Mouse (Mus musculus) heart, postnatal 14 days (tissue): Measurements from ENCODE around the gene Gm49450. TPM values are rescaled to one million over a fixed set of nuclear protein-coding genes. Genes with fewer than 3 reads are reported as not detected.
A peak's percentile ranks its signal among the peaks of the same experiment; 100 is the strongest.
"Not testable (repeated sequence)": the region's sequence is repeated elsewhere in the genome, so short reads cannot be mapped to it uniquely, and the experiment has no call there.

ENCODE experiments used
- DNase-seq, 2 experiments: peaks; one replicate each; pipeline ENCODE4 v3.0.0; 2021 to 2022
- intact Hi-C: fragments of 180-260 bp; cut with DNase I; formaldehyde crosslinking; loops from one replicate; pipeline ENCODE4 v1.15.1; 2025
- total RNA-seq, 2 experiments: library from RNA; stranded (reverse); gene quantifications; 2 replicates each; pipeline ENCODE4 v1.2.3; 2021

Gene Gm49450
- total RNA-seq, 2 experiments from 2014 or later, result not detected

DNA sequence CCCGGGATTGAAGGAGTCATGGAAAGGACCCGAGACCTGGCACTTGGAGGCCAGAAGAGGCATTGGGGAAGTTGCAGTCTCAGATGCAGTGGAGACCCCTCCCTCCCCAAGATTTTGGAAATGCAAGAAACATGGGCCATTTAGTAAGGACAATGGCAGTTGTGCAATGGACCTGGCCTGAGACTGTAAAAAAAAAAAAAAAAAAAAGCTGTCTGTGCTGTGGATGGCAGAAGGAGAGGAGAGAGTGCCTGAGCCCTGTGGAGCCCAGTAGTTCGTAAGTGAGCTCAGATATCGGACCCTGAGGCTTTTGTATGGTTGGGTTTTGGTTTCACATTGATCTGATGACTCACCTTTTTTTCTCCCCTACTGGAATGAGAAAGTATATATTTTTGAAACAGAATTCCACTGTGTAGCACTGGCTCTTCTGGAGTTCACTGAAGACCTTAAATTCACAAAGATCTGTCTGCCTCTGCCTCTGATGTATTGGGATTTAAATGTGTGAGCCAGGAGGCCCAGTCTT, 5.6 kb upstream of the Gm49450 start:
- intact Hi-C loops, result no loop called here
- DNase-seq, result no peak

GRCm38 (mm10) chr15:98957475-98957874, 4.1 kb upstream of the Gm49450 start:
- intact Hi-C loops, result no loop called here
- no peak for DNase-seq

GRCm38 (mm10) chr15:98956000-98956399, 2.6 kb upstream of the Gm49450 start:
- intact Hi-C loops, result loop anchor here (2.0 kb wide), 1 partner anchor 29 kb away; no protein-coding TSS in a partner anchor
- no peak for DNase-seq

GRCm38 (mm10) chr15:98955324-98955723, 2.0 kb upstream of the Gm49450 start:
- intact Hi-C loops, result loop anchor here (2.0 kb wide), 1 partner anchor 29 kb away; no protein-coding TSS in a partner anchor
- DNase-seq, result no peak

DNA sequence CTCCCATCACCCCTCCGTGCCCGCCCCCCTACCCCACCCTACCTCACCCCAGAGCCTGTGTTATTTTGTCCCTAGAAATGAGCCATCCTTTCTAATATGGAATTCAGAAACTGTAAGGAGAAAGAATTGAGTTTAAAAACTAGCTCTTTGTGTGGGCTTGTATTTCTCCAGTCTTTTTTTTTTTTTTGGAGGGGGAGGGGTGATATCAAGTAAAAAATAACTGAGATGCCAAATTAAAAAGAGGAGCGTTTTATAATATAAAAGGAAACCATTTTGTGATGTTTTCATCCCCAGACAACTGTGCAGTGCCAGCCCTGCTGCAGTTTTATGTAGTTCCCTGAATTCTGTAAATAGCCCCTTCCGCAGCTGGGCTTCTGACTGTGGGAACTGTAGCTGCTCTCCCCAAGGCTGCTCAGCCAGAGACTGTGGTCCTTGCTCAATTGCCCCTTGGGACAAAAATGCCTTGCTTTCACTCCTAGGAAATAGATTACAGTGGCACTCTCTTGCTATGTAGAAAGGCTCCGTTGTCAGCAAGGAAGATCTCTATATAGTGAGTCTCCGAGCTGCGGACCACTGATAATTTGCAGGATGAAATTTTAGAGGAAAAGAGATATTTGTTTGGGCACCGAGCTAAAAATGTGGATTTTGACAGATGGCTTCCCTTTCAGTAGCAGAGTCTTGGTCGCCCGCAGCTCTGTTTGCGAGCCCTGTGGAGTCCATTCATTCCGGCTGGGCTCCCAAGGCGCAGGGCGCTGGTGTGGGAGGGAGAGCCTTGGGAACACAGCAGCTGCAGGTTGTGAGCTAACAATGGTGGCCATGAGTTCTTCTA, 1.3 kb upstream of the Gm49450 start:
- peak in 1 of 2 experiments; percentile 10 for DNase-seq
- intact Hi-C loops, result loop anchor here (2.0 kb wide), 1 partner anchor 30 kb away; no protein-coding TSS in a partner anchor

- DNase-seq, result peak; percentile 72 to 79
- intact Hi-C loops, result loop anchor here (1.0 kb wide), 2 partner anchors 19 to 40 kb away; partner anchors contain the start of gene Tuba1b
These were observed 475 bp downstream of the Gm49450 start for GRCm38 (mm10) chr15:98952751-98953400.

DNA sequence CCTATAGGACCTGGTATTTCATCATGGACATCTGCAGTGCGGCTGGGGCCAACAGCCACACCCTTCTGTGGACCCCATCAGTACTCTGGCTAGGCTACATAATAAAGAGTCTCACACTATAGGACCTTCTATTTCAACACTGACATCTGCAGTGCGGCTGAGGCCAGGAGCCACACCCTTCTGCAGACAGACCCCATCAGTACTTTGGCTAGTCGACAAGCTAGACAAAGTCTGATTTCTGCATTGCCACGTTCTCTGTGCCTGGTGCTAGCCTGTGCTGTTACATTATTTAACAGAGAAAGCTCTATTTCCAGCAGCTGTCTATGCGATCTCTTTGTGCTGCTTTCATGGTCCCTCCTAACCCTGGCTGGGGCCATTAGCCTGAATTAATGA, 1.3 kb downstream of the Gm49450 start:
- intact Hi-C loops, result no loop called here
- no peak for DNase-seq

GRCm38 (mm10) chr15:98951122-98952062, 2.0 kb downstream of the Gm49450 start:
- DNase-seq, intact Hi-C loops: not testable (repeated sequence)

DNA sequence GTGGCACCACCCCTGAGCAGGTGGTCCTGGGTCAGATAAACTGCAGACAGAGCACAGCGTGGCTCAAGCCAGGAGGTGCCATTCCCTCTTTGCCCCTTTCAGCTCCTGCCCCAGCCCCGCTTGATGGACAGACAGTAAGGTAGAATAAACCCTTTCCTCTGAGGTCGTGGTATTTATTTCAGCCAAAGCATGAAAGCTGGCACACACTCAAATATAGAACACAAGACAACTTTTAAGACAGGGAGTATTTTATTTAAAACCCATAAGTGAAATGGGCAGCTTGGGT, 3.8 kb downstream of the Gm49450 start:
- no peak for DNase-seq
- intact Hi-C loops, result no loop called here

DNA sequence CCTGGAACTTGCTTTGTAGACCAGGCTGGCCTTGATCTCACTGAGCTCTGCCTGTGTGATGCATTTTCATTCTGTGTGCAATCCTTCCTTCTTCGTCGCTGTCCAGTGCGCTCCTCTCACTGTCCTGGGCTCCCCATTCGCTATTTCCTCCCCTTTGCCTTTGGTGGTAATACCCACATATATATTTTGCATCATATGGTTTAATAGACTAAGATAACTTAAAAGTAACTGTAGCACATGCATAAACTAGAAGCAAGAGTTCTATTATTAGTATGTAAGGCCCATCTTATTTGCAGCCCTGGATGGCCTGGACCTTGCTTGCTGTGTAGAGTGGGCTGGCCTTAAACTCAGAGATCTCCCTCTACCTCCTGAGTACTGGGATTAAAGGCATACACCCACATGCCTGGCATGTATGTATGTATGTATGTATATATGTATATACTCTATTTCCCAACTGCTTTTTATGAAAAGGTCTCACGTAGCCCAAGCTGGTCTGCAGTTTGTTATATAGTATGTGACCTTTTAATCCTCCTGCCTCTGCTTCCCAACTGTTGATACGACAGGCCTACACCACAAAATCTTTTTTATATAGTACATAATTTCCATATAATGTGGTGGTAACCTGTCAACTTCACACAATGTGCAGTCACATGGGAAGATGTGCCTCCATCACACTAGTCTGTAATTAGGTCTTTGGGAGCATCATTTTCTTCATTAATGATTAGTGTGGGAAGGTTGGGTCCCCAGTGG, 4.3 kb downstream of the Gm49450 start:
- no peak for DNase-seq
- intact Hi-C loops, result no loop called here

DNA sequence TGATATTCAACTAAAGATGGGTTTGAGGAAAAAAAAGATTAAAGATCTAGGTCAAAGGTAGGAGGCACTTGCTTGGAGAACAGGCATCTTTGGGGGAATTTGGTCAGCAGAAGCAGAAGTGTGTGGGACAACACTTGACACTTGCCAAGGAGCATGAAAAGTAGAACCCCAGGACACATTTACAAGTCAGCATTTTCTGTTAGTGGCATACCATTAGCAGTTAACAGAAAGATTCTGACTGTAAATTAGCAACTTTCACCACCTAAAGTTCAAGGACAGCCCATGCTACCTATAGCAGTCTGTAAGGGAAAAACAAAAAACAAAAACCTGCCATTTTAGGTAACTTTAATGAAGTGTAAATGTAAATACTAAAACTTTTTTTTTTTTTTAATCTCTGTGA, 5.0 kb downstream of the Gm49450 start:
- intact Hi-C loops, result no loop called here
- DNase-seq, result no peak

GRCm38 (mm10) chr15:98947884-98948283, 5.5 kb downstream of the Gm49450 start:
- intact Hi-C loops, result no loop called here
- no peak for DNase-seq

GRCm38 (mm10) chr15:98943133-98943532, 10.2 kb downstream of the Gm49450 start:
- no peak for DNase-seq
- intact Hi-C loops, result no loop called here

GRCm38 (mm10) chr15:98942081-98942480, 11.3 kb downstream of the Gm49450 start:
- intact Hi-C loops, result no loop called here

DNA sequence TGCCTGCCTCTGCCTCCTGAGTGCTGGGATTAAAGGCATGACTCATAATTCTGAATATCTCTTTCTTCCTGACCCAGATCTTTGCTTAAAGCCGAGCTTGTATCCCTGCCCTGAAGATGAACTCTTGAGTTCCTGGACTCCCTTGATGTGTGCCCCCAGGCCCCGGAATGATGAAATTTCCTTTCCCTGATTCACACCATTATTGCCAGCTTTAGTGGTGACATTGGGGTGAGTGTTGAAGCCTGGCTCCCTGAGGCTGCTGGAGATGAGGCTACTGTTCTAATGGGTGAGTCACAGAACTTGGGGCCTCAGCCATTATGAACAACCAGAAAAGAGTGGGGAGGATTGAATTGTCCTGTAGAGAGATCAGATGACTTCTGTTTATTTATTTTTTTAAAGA, 11.8 kb downstream of the Gm49450 start:
- intact Hi-C loops, result no loop called here
- no peak for DNase-seq

More at GRCm38 (mm10) chr15:98942081-98942480, 11.3 kb downstream of the Gm49450 start:
- no peak for DNase-seq

DNA sequence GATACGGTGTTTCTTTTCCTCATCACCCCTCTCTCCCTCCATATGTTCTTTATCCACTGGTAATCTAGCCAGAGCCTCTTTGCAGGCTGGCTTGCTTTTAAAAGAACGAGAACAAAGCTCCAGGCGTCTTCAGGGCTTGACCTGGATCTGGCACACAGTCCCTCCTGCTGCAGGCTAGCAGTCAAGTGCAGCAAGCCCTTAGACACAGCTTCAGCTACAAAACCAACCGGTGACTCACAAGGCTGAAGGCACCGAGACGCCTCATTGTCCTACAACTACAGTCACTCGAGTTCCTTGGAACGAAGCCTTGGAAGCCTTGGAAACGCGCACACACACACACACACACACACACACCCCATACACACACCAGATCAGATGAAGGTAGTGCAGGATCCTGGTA, 12.5 kb downstream of the Gm49450 start:
- intact Hi-C loops, result no loop called here
- no peak for DNase-seq

DNA sequence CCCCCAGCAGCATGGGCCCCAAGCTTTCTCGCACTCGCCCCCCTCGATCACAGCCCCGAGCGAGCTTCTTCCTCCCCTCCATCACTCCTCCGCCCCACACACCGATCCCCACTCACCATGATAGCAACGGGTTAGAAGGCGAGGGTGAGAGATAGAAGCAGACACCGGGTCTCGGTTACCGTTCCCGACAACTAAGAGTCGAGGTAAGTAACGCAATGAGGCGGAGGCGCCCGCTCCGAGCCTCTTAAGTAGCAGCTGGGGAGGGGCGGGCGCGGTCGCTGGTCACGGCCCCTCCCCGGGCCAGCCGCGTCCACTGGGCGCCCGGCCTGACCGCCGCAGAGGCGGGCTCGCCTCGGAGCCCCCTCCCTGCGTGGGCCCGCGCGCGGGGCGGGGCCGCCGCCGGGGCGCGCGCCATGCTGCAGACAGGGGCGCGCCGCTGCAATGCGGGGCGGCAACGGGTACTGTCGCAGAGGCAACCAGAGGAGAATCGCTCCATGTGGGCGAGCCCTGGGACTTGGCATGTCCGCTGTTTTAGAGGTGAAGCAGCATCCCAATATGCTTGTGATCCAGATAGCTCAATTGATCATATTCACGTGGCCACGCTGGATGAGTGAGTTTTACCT, 19.0 kb downstream of the Gm49450 start, which contains the start of gene Tuba1b:
TSS of gene Tuba1b (minus strand) at position 349 of the 623 bp plus-strand sequence.
- intact Hi-C loops, result loop anchor here (1.0 to 2.0 kb wide), 2 partner anchors 19 to 58 kb away; partner anchors contain the start of genes Gm49450 and Tuba1a
- peak; percentile 95 to 96 for DNase-seq

DNA sequence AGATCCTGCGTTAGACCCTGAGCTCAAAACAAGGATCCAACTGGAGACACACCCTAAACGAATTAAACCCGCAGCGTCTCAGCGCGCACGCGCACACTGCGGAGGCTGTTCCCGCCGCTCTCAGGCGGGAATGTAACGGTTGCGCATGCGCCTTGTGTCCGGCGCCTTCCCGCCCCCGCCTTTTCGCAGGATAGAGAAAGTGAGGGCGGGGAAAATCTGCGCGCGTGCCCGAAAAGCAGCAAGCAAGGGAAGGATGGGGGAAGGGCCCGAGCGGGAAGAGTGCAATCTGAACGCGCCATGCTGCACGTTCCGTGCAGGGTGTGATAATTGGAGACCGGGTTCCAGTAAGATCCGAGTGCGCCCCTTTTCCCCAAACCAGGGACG, 19.5 kb downstream of the Gm49450 start:
- intact Hi-C loops, result loop anchor here (1.0 to 2.0 kb wide), 2 partner anchors 19 to 59 kb away; partner anchors contain the start of genes Gm49450 and Tuba1a
- DNase-seq, result peak; percentile 96
